Mouse (Mus musculus) erythroblast, embryonic 14.5 days (primary cell): ENCODE measurements around the gene Tle6.

Source experiments
- GATA1 ChIP-seq: IDR thresholded peaks from 2 replicates; pipeline ENCODE4 v1.6.1; 2012; ENCODE audit warnings: low read length, inconsistent platforms, mixed read lengths
- TAL1 ChIP-seq: IDR thresholded peaks from 3 replicates; pipeline ENCODE4 v1.6.1; 2012; ENCODE audit warnings: low read length, inconsistent platforms, mixed read lengths

- TF ChIP-seq TAL1 (no peak), GATA1 (no peak)
Measured at GRCm38 (mm10) chr10:81626994-81627835, 26.3 kb upstream of the Tle6 start, which contains the start of gene Sirt6.
